Mouse (Mus musculus): ENCODE data around the gene Atf7. TPM values are rescaled to one million over a fixed set of nuclear protein-coding genes. Genes with fewer than 3 reads are reported as not detected.

Atf7 gene
- total and polyA plus RNA-seq, 3 experiments, result 6.7 to 31.9 (median 8.6) TPM

DNA sequence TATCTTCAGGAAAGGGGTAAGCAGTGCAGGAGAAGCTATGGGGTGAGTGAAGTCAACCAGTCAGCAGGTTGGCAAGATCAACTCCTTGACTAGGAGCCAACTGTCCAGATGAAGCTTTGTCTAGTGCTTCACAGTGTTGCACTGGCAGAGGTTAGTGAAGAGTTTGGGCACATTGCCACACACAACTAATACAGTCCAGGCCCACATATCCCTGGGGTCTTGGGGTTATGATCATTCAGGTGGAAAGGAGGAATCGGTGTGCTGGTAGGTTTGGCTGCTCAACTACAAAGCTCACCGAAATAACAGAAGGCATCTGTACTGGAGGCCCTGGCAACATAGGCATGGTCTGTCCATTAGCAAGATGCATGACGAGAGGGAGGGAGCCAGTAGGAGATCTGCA is 77.8 kb downstream of the Atf7 start:
- Histone ChIP-seq H3K9me3 (replicated peaks; ENCODE audit: low read length) (no peaks in the 10 kb centered on the region), H3K4me3 (replicated peaks in 1 of 3; ENCODE audit: low read depth in 2 of 3, low read length in 2 of 3, poor library complexity in 1 of 3) (no peak overlapping the region), H3K4me2 (ENCODE audit: insufficient read depth, low read depth, poor library complexity, severe bottlenecking) (no peak overlapping the region), H3K4me1 (ENCODE audit: control insufficient read depth in 1 of 2, insufficient read depth in 2 of 2) (no peaks in the 10 kb centered on the region), H3K27ac (ENCODE audit: insufficient read depth, low read depth) (no peak overlapping the region), H3K36me3 (replicated peaks in 1 of 2; ENCODE audit: control insufficient read depth in 1 of 2, insufficient read depth in 1 of 2, low read length in 1 of 2) (peaks cover 43 to 65% of the 10 kb centered on the region in 2 experiments), H3K79me2 (replicated peaks; ENCODE audit: control insufficient read depth, extremely low read depth, insufficient read depth, poor library complexity, severe bottlenecking) (no peaks in the 10 kb centered on the region), H3K27me3 (replicated peaks) (no peaks in the 10 kb centered on the region), H3K9ac (ENCODE audit: insufficient read depth, low read depth) (no peak overlapping the region)
- no peak for DNase-seq (ENCODE audit: extremely low read depth)
- in situ Hi-C loops (cut with MboI; ENCODE audit: low pct_ligation_motif_present, low pct_unique_long_range_greater_than_20kb, low sequenced_read_pairs) (loop anchor here (10.0 kb wide), 1 partner anchor 117 kb away; no protein-coding TSS in a partner anchor), dilution Hi-C loops (cut with MboI; ENCODE audit: extremely low pct_ligation_motif_present, extremely low pct_unique_long_range_greater_than_20kb, low sequenced_read_pairs) (no loop called here)
- no peak for TF ChIP-seq SMC3 (IDR thresholded peaks at IDR 0.05; ENCODE audit: low read depth, low read length)
- no peak for TF ChIP-seq ETS1 (conservative IDR thresholded peaks at IDR 0.05; ENCODE audit: low read depth, low read length)
- TF ChIP-seq ZKSCAN1 (IDR thresholded peaks at IDR 0.05; ENCODE audit: borderline replicate concordance, low read depth, low read length), result no peak
- no peak for TF ChIP-seq TBP (conservative IDR thresholded peaks at IDR 0.05; ENCODE audit: low read depth, low read length)
- TF ChIP-seq MXI1 (IDR thresholded peaks at IDR 0.05; ENCODE audit: low read depth, low read length), result no peak
- no peak for TF ChIP-seq MEF2A (IDR thresholded peaks at IDR 0.05; ENCODE audit: borderline replicate concordance, low read depth, low read length)
- TF ChIP-seq MAZ (IDR thresholded peaks at IDR 0.05; ENCODE audit: low read depth, low read length), result no peak
- TF ChIP-seq BHLHE40 (IDR thresholded peaks at IDR 0.05; ENCODE audit: low read depth, low read length), result no peak
- no peak for TF ChIP-seq JUN (IDR thresholded peaks at IDR 0.05; ENCODE audit: insufficient read depth, low read depth, low read length)
- TF ChIP-seq MAFK (IDR thresholded peaks at IDR 0.05; ENCODE audit: insufficient replicate concordance, low read length), result no peak
- no peak for TF ChIP-seq CHD2 (IDR thresholded peaks at IDR 0.05; ENCODE audit: low read length)
- no peak for TF ChIP-seq GABPA (IDR thresholded peaks at IDR 0.05; ENCODE audit: insufficient replicate concordance, low read depth, low read length)
- no peak for TF ChIP-seq ZNF384 (IDR thresholded peaks at IDR 0.05; ENCODE audit: low read depth, low read length)
- no peak for TF ChIP-seq IRF4 (IDR thresholded peaks at IDR 0.05; ENCODE audit: low read depth, low read length)
- TF ChIP-seq ZMIZ1 (IDR thresholded peaks at IDR 0.05; ENCODE audit: low read depth, low read length), result no peak

DNA sequence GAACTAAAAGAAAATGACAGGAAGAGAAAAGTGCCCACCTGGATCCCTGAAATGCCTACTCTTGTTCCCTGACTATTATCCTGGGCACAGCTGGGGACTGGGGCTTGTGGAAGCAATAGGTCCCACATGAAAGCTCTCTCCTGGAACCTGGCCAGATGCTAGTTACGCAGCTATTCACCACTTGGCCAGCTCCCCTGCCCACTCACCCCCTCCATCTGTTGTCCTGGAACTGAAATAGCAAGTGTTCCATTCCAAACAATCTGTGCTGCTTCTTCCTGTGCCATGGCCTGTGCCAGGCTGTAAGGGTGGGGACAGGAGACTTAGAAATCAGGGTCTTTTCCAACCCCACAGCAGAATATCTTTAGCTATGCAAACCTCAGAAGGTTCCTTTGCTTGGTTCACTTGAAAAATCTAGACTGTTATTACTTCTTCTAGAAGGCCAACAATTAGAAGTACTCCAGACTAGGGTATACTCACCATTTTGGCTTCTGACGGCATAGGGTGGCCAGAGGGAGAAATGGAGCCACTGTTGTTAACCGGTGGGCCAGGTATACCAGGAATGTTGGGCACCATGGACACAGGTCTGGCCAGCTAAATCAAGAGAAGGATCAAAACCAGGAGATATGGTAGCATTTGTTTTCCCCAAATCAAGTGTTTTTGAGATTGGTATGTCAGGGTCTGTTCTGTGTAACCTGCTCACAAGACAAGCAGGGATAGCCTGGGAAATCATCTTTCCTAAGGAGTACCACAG is 78.4 kb downstream of the Atf7 start:
- dilution Hi-C loops (cut with MboI; ENCODE audit: extremely low pct_ligation_motif_present, extremely low pct_unique_long_range_greater_than_20kb, low sequenced_read_pairs), result no loop called here
- no peak for DNase-seq (ENCODE audit: extremely low read depth)
- no peak for TF ChIP-seq USF1 (IDR thresholded peaks at IDR 0.05; ENCODE audit: low read depth, low read length)
- no peak for TF ChIP-seq ZC3H11A (IDR thresholded peaks at IDR 0.05; ENCODE audit: low read depth, low read length)
- no peak for TF ChIP-seq SMC3 (IDR thresholded peaks at IDR 0.05; ENCODE audit: low read depth, low read length)
- no peak for TF ChIP-seq MXI1 (IDR thresholded peaks at IDR 0.05; ENCODE audit: low read depth, low read length)
- no peak for TF ChIP-seq MEF2A (IDR thresholded peaks at IDR 0.05; ENCODE audit: borderline replicate concordance, low read depth, low read length)
- TF ChIP-seq POLR2AphosphoS2 (IDR thresholded peaks at IDR 0.05; ENCODE audit: low read depth, low read length), result no peak
- no peak for TF ChIP-seq ETS1 (conservative IDR thresholded peaks at IDR 0.05; ENCODE audit: low read depth, low read length)
- no peak for TF ChIP-seq NRF1 (IDR thresholded peaks at IDR 0.05; ENCODE audit: low read depth, low read length)
- TF ChIP-seq EP300 (IDR thresholded peaks at IDR 0.05; ENCODE audit: low read length), result no peak
- TF ChIP-seq MAZ (IDR thresholded peaks at IDR 0.05; ENCODE audit: low read depth, low read length), result no peak
- in situ Hi-C loops (cut with MboI; ENCODE audit: low pct_ligation_motif_present, low pct_unique_long_range_greater_than_20kb, low sequenced_read_pairs), result loop anchor here (10.0 kb wide), 1 partner anchor 118 kb away; no protein-coding TSS in a partner anchor
- no peaks in the 10 kb centered on the region for H3K27me3 ChIP-seq (replicated peaks)
- peaks cover 40 to 66% of the 10 kb centered on the region in 2 experiments for H3K36me3 ChIP-seq (replicated peaks in 1 of 2; ENCODE audit: control insufficient read depth in 1 of 2, insufficient read depth in 1 of 2, low read length in 1 of 2)
- no peak overlapping the region for H3K4me2 ChIP-seq (ENCODE audit: insufficient read depth, low read depth, poor library complexity, severe bottlenecking)
- H3K4me1 ChIP-seq (ENCODE audit: control insufficient read depth in 1 of 2, insufficient read depth in 2 of 2), result no peaks in the 10 kb centered on the region
- H3K79me2 ChIP-seq (replicated peaks; ENCODE audit: control insufficient read depth, extremely low read depth, insufficient read depth, poor library complexity, severe bottlenecking), result no peaks in the 10 kb centered on the region
- no peaks in the 10 kb centered on the region for H3K9me3 ChIP-seq (replicated peaks; ENCODE audit: low read length)
- no peak overlapping the region for H3K27ac ChIP-seq (ENCODE audit: insufficient read depth, low read depth)
- no peak overlapping the region for H3K4me3 ChIP-seq (replicated peaks in 1 of 3; ENCODE audit: low read depth in 2 of 3, low read length in 2 of 3, poor library complexity in 1 of 3)
- no peak overlapping the region for H3K9ac ChIP-seq (ENCODE audit: insufficient read depth, low read depth)

Data from CH12.LX (cell line).